Mouse (Mus musculus) lung, postnatal 36 days (tissue): ENCODE measurements around the gene Slc22a5.
"Not testable (repeated sequence)": the region's sequence is repeated elsewhere in the genome, so short reads cannot be mapped to it uniquely, and the experiment has no call there.

ENCODE experiments used
- DNase-seq: peaks from one replicate; pipeline ENCODE4 v3.0.0; 2022; ENCODE audit warnings: mixed read lengths

The Slc22a5 gene

DNA sequence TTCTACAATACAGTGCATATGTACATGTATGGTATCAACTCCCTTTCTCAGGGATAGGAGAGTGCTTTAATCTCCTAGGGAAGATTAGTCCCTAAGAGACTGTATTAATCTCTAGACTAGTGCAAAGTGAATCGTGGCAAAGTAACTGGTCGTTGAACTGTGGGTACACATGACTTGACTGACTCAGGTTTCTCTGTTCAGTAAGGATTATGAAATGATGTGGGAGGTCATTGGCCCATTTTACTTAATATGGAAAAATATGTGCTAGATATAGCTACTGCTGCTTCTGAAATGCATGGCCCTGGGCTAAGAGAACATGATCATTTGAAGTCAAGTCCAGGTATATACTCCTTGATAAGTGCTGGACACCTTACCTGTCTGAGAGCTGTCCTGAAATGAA is 8.2 kb downstream of the Slc22a5 start:
- no peak for DNase-seq

DNA sequence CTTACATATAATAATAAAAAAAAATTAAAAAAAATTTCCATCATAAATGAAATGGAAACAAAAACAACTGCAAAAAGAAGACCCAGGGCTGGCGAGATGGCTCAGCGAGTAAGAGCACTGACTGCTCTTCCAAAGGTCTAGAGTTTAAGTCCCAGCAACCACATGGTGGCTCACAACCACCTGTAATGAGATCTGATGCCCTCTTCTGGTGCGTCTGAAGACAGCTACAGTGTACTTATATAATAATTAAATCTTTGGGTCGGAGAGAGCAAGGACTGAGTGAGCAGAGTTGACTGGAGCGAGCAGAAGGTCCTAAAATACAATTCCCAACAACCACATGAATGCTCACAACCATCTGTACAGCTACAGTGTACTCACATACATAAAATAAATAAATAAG is 13.4 kb downstream of the Slc22a5 start:
- DNase-seq: not testable (repeated sequence)

DNA sequence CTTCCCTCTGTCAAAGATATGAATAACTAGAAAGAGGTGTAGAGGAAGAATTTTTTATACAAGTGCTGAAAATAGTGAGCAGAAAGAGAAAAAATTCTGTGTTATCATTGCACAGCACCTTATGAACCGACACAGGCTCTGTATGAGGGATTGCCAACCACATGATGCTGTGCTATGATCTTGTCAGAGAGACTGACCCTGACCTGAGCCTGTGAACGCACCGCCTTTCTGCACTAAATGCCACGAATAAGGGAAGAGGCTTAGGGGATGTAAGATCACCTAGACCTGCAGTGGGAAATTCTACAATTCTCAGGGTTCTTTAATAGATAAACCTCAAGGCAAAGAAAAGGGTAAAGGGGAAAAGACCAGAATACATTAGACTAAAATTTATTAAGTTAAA is 15.0 kb downstream of the Slc22a5 start:
- DNase-seq: no peak

DNA sequence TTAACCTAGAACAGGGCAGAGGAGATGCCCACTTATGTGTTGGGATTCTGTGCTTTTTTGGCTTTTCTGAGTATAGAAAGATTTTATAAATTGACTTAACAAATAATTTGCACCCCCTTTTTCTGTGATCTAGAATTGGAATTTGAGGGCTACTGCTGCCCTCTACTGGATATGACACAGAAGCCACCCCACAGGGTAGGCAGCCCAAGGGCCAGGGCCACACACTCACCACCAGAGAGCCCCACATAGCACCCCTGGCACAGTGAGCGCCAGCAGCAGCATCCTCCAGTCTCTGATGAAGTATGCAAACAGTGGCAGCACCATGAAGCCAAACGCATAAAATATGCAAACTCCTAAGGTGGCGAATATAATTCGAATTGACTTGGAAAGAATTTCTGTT is 16.8 kb downstream of the Slc22a5 start:
- DNase-seq: no peak

DNA sequence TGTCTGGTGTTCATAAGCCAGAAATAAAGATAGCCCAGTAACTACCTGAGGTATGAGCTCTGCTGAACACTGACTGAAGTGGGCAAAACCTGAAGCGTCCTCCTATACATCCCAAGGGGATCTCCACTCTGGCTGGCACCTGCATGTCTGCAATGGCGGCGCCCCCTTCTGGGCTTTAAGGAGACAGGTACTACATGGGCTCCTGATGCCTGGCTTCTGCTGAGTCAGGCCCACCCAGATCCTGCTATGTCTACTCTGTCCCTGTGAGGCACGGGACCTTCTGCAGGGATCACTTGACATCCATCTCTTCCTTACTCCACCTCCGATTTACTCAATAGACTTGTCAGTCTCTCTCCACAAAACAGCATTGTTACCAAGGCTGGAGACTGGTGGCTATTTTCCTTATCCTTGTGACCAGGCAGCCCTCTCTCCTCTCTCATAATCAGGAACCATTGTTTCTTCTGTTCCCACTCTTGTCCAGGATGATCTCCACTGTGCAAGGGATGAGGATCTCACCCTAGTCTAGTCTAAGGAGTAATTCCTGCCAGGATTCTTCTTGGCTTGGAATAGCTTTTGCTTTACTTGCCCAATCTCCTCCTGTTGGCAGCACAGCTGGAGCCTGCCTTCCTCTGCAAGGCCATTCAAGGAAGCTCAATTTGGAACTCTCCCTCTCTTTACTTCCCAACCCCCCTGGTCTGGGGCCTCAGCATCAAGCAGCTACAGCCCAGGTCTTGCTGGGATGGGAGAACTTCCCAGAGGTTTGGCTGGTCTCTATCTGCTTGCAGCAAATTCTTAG is 17.4 kb downstream of the Slc22a5 start:
- not testable (repeated sequence) for DNase-seq

DNA sequence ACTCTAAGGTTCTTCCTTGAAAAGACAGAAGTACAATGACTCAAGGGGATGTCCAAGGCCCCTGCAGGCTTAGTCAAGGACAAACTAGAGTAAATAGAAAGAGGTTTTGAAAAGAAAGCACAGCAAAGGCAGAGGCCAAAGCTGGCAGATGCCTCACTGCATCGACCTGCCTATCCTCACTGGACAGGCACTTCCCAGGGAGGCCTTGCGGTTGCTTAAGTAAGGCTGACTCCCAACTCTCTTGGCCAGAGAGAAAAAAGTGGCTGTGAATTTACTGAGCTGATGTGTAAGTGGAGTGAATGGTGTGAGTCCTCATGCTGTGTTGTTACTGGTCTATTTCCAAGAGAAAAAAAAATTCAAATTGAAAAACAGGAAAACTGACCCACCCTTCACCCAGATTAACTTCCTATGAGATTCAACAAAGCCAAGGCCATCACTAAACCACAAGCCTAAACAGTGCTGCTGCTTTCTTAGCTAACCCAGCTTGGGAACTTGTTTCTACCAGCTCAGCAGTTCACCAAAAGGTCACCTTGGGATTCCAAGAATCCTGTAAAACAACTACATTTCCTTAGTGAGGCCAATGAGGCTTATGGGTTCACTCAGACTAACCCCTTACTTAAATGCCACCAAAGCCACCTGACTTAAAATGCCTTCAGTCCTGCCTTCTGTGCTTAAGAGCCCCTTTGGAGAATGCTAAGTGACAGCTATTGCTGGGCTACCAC is 19.5 kb downstream of the Slc22a5 start:
- DNase-seq: no peak

DNA sequence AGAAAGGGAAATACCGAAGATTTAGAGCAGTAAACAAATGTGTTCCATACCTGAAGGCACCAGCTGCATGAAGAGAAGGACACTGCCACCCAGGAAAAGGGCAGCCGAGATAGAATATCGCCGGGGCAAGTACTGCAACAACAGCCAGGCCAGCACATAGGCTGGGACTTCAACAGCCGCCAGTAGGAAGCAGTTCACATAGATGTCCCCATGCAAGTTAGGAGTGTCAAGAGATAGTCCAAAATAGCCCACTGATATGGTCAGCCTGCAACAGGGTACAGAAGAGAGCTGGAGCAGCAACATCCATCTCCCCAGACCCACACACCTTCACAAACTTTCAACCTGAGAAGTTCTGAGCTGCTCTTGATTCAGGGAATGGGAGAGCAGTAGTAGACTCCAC is 22.3 kb downstream of the Slc22a5 start:
- DNase-seq: no peak

DNA sequence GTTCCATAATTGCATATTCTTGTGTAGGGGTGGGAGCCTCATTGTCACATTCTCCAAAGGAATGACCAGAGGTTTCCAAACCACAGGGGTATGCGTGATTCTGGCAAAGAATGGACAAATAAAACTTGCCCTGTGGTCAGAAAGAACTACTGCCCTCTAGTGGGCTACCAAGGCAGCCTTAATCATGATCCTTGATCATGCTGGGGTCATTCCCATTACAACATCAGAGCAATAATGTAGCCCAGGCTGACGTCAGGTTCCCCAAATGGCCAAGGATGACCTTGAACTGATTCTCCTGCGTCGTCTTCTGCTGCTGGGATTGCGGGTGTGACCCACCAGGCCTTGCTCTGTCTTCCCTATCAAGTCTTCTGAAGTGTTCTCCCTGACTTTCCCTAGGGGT is 23.1 kb downstream of the Slc22a5 start:
- peak; percentile 71 for DNase-seq

DNA sequence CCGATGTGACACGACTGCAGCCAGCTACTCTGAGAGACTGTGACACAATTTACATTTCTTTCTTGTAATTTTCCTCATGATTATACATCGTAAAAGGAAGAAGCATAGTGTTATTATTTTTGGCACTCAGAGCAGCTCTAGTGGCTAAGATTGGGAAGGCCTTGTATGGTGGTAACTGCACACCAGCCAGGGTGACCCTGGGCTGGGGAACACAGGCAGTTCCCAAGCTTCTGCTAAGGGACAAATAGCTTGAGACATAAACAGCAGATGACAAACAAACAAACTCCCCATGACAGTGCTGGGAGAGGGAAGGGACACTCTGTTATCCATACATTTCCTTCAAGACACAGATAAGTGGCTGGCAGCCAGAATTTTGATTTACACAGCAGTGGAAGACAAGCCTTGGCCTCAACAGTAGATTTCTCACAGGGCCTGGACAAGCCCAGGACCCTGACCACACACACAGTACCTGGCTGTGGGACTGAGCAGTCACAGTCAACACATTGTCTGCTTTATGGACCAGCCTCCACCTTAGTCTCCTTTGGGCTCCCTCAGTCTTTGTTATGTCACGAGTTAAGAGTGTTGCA is 26.6 kb downstream of the Slc22a5 start:
- not testable (repeated sequence) for DNase-seq

DNA sequence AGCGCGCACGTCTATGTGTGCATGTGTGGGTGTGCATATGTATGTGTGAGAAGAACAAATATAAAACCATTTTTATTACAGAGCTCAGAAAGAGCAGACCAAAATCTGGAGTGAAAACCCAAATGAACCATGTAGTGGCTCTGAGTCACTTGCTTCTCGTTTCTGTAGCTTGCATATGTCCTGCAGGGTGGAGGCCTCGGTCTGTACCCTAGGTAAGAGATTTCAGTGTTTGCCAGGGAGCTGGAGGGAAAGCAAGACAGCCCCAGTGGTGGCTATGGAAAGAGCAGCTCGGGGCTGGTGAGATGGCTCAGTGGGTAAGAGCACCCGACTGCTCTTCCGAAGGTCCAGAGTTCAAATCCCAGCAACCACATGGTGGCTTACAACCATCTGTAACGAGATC is 30.5 kb downstream of the Slc22a5 start:
- DNase-seq: not testable (repeated sequence)

DNA sequence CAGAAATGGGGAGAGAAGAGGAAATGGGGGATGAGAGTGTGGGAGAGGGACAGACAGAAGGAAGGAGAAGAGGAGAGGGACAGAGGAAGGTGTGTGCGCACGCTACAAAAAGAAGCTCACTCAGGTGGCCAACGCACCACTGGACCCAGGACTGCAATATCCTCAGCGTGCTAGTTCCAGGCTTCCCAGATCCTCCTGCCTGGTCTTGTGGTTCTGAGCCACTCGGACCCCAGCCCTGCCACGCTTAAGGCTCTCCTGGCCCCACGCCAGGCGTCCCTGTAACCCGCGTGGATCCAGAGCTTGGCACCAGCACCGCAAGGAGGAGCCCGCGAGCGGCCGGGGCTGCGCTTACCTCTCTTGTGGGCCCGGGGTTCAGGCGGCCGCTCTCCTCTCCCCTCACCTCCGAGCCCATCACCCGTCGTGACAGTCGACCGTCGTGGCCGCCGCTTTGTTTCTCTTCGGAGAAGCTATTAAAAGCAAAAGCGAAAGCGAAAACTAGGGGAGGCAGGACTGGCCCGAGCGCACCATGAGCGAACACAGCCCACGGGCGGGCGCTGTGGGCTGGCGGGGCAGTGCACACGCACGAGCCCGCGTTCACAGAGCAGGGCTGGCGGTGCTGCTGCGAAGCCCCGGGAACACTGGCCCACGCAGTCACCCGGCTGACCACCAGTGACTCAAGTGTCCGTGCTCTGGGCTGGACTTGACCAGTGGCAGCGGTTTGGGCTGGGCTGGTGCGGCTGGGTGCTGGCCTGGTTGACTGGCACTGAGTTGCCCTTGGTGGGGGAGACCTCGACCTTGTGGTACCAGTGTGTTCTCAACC is 32.5 kb downstream of the Slc22a5 start, which contains the start of gene Gm12216:
Gene Gm12216, minus strand, starts transcription at position 496 of the 820 bp plus-strand sequence.
- DNase-seq: peak; percentile 70

DNA sequence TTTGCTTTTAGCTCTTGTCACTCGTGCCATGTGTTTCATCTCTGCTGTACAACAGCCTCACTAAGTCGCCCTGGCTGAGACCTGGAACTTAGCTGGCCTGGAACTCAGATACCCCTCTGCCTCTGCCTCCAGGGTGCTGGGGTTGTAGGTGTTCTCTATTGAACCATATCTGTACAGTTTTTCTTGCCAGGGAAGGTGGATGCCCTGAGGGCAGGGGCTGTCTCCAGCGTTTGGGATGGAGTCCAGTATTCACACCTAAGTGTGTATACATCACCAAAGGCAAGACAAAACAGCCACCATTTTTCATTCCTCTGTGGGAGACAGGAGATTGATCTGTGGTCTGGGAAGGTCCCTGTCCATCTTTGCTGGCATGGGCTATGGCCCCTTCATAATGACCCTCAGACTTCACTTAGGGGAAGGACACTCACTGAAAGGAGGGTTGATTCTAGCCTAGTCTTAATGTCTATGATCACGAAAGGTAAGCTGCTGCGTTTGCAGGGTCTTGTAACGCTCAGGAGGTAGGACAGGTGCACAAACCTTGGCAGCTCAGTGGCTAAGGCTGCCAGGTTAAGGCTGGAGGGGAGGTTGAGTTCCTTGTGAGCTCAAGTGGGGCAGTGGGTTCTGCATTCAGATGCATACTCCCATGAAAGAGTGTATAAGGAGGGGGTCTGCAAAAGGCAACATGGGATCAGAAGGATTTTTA is 33.3 kb downstream of the Slc22a5 start:
- no peak for DNase-seq

DNA sequence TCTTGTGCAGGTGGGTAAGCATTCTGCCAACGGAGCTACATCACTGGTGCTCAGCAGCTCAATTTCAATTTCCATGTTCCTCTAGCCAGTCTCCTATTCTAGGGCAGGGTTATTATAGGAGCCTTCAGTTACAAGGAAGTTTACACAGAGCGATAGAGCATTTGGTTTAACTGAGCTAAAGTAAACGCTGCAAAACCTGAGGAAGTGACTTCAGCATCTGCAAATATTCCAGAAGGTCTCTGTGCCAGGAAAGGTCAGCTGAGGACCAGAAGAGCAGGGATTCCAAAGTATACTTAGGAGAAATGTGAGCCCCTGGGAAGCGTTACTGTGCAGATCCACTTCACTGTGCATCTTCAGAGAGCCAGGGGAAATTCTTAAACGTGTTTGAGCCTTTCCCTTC is 37.8 kb downstream of the Slc22a5 start:
- DNase-seq: peak; percentile 83

DNA sequence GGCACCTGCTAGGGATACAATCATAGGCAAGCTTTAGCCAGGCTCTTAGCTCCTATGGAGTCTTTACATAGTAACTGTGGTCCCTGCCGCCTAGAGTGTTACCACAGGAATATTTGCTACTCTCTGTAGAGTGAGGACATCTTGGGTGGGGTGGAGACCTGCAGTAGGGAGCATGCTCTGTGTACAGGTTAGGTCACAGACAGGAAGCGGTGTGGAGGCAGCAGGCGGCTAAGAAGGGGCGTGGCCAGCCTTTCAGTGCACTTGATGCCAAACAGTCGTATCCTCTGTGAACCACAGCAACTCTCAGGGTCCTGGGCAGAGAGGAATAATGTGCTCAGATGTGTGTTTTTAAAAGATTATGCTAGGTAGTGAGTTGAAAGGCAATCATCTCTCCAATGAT is 39.7 kb downstream of the Slc22a5 start:
- peak; percentile 78 for DNase-seq

DNA sequence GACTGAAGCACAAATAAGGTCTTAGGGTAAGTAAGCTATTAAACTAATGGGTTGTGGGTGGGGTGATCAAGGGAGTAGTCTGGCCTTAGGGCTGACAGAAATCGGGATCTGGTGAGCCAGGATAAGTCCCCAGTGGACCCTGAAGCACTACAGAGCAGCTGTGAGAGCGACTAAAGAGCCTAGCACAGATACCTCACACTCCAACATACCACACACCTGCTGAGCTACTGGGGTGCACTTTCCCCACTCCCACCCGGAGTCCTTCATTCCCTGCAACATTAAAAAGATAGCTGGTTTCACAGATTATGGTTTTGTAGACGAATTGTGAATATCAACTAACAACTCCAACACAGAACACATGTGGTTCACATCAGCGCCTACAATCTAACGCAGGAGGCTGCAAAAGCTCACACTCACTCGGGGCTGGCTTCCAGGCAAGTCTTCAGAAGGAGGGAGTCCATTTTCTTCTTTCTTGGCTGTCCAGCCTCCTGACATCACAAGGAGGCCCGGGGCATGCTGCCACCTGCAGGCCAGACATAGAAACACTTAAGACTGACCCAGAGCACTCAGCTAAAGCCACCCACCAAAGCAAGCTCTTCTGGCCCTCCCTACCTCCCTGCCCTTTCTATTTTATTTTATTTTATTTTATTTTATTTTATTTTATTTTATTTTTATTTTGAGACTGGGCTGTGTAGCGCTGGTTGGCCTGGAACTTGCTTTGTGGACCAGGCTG is 41.7 kb downstream of the Slc22a5 start:
- DNase-seq: peak; percentile 90

DNA sequence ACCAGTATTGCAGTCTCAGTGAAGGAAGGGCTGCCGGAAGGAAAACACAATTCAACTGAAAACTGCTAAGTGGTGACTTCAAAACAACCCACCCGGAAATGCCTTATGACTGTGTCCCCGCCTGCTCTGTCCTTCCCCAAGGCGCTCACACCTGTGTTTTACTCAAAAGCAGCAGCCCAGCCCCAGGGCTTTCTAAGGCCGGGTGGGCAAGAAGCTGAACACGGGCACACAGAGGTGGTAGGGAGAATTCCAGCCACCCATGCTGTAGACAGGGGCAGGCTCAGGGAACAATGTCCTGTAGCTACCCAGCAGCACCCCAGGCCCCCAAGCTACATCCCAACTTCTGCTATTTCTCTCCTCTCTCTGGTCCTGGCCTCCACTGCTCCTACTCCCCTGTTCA is 45.8 kb downstream of the Slc22a5 start:
- DNase-seq: no peak

DNA sequence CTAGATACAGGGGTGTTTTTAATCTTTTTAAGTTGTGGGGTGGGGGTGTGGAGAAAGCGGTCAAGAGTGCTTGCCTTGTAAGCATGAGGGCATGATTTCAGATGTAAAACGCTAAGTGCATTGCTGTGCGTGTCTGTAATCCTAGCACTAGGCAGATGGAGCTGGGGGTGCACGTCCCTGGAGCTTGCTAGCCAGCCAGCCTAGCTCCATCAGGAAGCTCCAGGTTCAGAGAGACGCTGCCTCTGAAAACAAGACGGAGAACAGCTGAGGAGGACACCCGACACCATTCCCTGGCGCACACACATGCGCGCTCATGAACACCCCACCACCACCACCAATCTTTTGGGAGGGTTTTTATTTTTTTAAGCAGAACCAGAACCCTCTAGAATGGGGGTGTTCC is 48.4 kb downstream of the Slc22a5 start:
- DNase-seq: no peak

DNA sequence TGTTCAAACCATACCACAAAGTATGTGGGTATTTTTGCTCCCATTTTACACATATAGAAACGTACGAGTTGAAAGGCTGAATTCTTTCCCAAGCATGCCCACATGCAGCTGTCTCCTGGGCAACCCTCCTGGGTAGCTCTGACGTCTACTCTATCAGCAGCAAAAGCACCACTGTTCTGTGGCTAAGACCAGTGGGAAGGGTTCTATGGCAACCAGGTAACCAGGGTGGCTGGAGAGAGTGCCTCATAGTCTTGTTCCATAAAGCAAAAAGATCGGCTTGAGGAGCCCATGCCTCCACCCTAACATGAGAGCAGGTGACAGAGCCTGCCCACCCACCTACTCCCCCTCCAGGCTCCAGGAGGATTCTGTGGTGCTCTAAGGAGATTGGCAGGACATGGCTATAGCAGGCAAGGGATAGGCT is 49.3 kb downstream of the Slc22a5 start:
- DNase-seq: no peak

DNA sequence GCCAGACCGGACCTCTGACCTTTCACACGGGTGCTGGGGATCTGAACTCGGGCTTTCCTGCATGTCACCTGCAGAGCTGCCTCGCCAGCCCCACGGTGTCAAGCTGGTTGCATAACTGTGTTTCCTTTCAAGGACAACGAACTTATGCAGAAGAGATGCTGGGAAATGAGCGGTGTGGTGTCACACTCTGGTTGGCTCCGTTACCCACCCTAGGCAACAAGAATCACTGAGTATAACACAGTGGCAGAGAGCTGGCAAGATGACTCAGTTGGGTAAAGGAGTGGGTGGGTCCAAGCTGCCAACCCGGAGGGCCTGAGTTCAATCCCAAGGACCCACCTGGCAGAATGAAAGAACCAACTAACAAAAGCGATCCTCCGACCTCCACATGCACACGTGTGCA is 49.9 kb downstream of the Slc22a5 start:
- no peak for DNase-seq

DNA sequence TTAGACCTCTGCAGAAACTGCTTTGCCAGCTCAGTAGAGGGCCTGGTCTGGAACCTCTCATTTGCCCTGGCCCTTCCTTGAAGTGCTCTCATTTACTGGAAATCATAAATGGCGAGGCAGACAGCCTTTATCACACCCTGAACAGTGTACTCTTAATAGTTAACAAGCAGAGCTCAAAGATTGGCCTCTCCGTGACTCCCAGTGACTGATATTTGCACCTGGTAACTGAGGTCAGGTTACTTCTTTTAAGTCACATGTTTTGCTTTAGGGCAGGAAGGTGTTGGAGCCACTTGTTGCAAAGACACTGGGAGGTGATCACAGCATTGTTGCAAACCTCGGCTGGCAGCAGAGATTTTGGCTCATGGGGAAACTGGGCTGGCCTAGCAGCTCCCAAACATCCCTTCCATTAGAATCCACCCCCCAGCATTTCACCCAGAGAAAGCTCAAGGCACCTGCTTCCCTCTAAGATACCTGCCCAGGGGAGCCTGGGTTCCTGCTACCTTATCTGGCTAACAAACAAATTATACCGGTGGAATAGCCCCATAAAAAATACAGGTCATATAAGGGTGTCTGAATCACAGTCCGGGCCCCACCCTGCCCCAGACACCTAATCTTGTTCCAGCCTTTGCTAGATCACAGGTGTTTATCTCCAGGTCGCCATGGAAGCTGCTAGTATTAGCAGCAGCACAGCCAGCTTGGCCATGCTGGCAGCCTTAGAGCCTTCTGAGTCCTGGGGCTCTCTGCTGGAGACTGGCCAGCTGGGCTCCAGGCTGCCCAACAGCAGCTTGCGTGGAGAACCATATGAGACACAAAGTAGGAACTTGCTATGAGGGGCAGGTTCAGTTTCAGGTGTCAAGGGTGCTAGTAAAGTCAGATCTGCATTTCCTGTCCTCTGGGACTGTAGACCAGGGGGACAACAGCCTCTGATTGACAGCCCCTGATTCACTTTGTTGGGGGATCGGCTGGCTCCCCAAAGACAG is 51.5 kb downstream of the Slc22a5 start:
- no peak for DNase-seq
